Mouse (Mus musculus) kidney, adult 9 months (tissue): ENCODE results near the gene C2cd4a.

ENCODE experiments used
- DNase-seq: peaks from one replicate; pipeline ENCODE4 v3.0.0; 2022

Gene C2cd4a

GRCm38 (mm10) chr9:67832046-67832605, at the start of gene C2cd4a:
Gene C2cd4a, minus strand, starts transcription at chr9:67832330.
- peak; percentile 26 for DNase-seq

- DNase-seq: no peak
These were observed 46.2 kb upstream of the C2cd4a start for GRCm38 (mm10) chr9:67878197-67878769.

GRCm38 (mm10) chr9:67877081-67877718, 45.1 kb upstream of the C2cd4a start:
- no peak for DNase-seq

- DNase-seq: peak; percentile 58
These were observed 43.2 kb upstream of the C2cd4a start for GRCm38 (mm10) chr9:67875337-67875736.

GRCm38 (mm10) chr9:67874522-67875222, 42.5 kb upstream of the C2cd4a start:
- DNase-seq: no peak

GRCm38 (mm10) chr9:67869691-67870450, 37.7 kb upstream of the C2cd4a start:
- DNase-seq: no peak

- no peak for DNase-seq
These were observed 35.3 kb upstream of the C2cd4a start for GRCm38 (mm10) chr9:67867411-67867810.

- peak; percentile 33 for DNase-seq
These were observed 33.3 kb upstream of the C2cd4a start for GRCm38 (mm10) chr9:67865411-67865810.

GRCm38 (mm10) chr9:67864011-67864410, 31.9 kb upstream of the C2cd4a start:
- peak; percentile 22 for DNase-seq

- no peak for DNase-seq
These were observed 31.2 kb upstream of the C2cd4a start for GRCm38 (mm10) chr9:67863332-67863731.

GRCm38 (mm10) chr9:67860273-67860672, 28.1 kb upstream of the C2cd4a start:
- DNase-seq: no peak

GRCm38 (mm10) chr9:67851150-67851549, 19.0 kb upstream of the C2cd4a start:
- DNase-seq: no peak

GRCm38 (mm10) chr9:67849846-67850245, 17.7 kb upstream of the C2cd4a start:
- DNase-seq: no peak

GRCm38 (mm10) chr9:67849397-67849796, 17.3 kb upstream of the C2cd4a start:
- no peak for DNase-seq

GRCm38 (mm10) chr9:67847606-67848005, 15.5 kb upstream of the C2cd4a start:
- DNase-seq: no peak

GRCm38 (mm10) chr9:67846089-67846488, 14.0 kb upstream of the C2cd4a start:
- no peak for DNase-seq

GRCm38 (mm10) chr9:67845648-67846047, 13.5 kb upstream of the C2cd4a start:
- no peak for DNase-seq

- no peak for DNase-seq
These were observed 12.9 kb upstream of the C2cd4a start for GRCm38 (mm10) chr9:67845012-67845411.

GRCm38 (mm10) chr9:67842797-67843196, 10.7 kb upstream of the C2cd4a start:
- DNase-seq: peak; percentile 53

GRCm38 (mm10) chr9:67839981-67840859, 8.1 kb upstream of the C2cd4a start, which contains the start of gene Vps13c:
Gene Vps13c, plus strand, starts transcription at chr9:67840396.
- peak; percentile 78 for DNase-seq

- DNase-seq: peak; percentile 74
These were observed 5.2 kb upstream of the C2cd4a start for GRCm38 (mm10) chr9:67837311-67837710.

GRCm38 (mm10) chr9:67834535-67834934, 2.4 kb upstream of the C2cd4a start:
- DNase-seq: no peak
